Mouse (Mus musculus) testis, adult 2 months (tissue): ENCODE data around the gene Smpd3.

Experiments
- CTCF ChIP-seq: fragments of 200-500 bp; IDR thresholded peaks from 2 replicates; pipeline ENCODE4 v1.5.1; 2012; ENCODE audit warnings: low read depth, mild to moderate bottlenecking, inconsistent platforms, low read length, moderate library complexity; ENCODE audit not compliant: control insufficient read depth, insufficient read depth, insufficient replicate concordance
- POLR2A ChIP-seq: fragments of 200-500 bp; IDR thresholded peaks from 2 replicates; pipeline ENCODE4 v1.6.1; 2012; ENCODE audit warnings: low read depth, mild to moderate bottlenecking, inconsistent platforms, low read length, moderate library complexity; ENCODE audit not compliant: control insufficient read depth

GRCm38 (mm10) chr8:106210035-106210731 lies 127.6 kb downstream of the Smpd3 start:
- TF ChIP-seq CTCF (no peak), POLR2A (no peak)
